Mouse (Mus musculus) limb, embryonic 11.5 days (tissue): ENCODE results near the gene Eps8l2. TPM values are rescaled to one million over a fixed set of nuclear protein-coding genes. Genes with fewer than 3 reads are reported as not detected.

ENCODE experiments used
- ATAC-seq: fragments of 200-750 bp; cut with Nextera tagmentation; 2 replicates; pipeline ENCODE4 v1.8.0; 2017; ENCODE audit warnings: low read depth; ENCODE audit not compliant: insufficient number of reproducible peaks, low FRiP score, low TSS enrichment
- DNase-seq: peaks from one replicate; pipeline ENCODE4 v3.0.0-alpha.2; 2015; ENCODE audit warnings: low spot score
- H3K27ac ChIP-seq: fragments of 300-500 bp; sonication (generic); replicated peaks from 2 replicates; pipeline ENCODE4 v1.5.1; 2014; ENCODE audit warnings: low read depth, mild to moderate bottlenecking, low read length
- H3K27me3 ChIP-seq: fragments of 300-500 bp; sonication (generic); 2 replicates; pipeline ENCODE4 v1.6.1; 2014; ENCODE audit warnings: mild to moderate bottlenecking, low read length, mixed read lengths; ENCODE audit not compliant: control insufficient read depth, insufficient read depth
- H3K36me3 ChIP-seq: fragments of 300-500 bp; sonication (generic); 2 replicates; pipeline ENCODE4 v1.6.1; 2014; ENCODE audit warnings: mild to moderate bottlenecking, low read length, moderate library complexity, mixed read lengths; ENCODE audit not compliant: control insufficient read depth, insufficient read depth
- H3K4me1 ChIP-seq: fragments of 300-500 bp; sonication (generic); 2 replicates; pipeline ENCODE4 v1.6.1; 2014; ENCODE audit warnings: low read length, mixed read lengths; ENCODE audit not compliant: control insufficient read depth, insufficient read depth
- H3K4me2 ChIP-seq: fragments of 300-500 bp; sonication (generic); 2 replicates; pipeline ENCODE4 v1.6.1; 2014; ENCODE audit warnings: low read depth, mild to moderate bottlenecking, moderate library complexity; ENCODE audit not compliant: severe bottlenecking
- H3K4me3 ChIP-seq: fragments of 300-500 bp; sonication (generic); 2 replicates; pipeline ENCODE4 v1.5.1; 2014; ENCODE audit warnings: low read depth, low read length
- H3K9ac ChIP-seq: fragments of 300-500 bp; sonication (generic); 2 replicates; pipeline ENCODE4 v1.6.1; 2014; ENCODE audit warnings: mild to moderate bottlenecking, low read length
- H3K9me3 ChIP-seq: fragments of 300-500 bp; sonication (generic); 2 replicates; pipeline ENCODE4 v1.6.1; 2016; ENCODE audit warnings: low read length; ENCODE audit not compliant: control insufficient read depth
- WGBS: fragments of 180-500 bp; shearing (Covaris S2); extraction: QIAGEN DNeasy Blood & Tissue Kit; methylation state at CpG from one replicate; pipeline ENCODE4 v1.1.7; 2014; 5-methylcytosine and 5-hydroxymethylcytosine counted together
- polyA plus RNA-seq: library from polyadenylated mRNA; unstranded; fragments of >200 nt; fragmentation: Nextera tagmentation; extraction: Ambion mirVana; gene quantifications from 2 replicates; pipeline ENCODE4 v1.2.1, GENCODE M21; 2014

Eps8l2 gene
- polyA plus RNA-seq, 1 experiment from 2014 or later, result 2.8 TPM

DNA sequence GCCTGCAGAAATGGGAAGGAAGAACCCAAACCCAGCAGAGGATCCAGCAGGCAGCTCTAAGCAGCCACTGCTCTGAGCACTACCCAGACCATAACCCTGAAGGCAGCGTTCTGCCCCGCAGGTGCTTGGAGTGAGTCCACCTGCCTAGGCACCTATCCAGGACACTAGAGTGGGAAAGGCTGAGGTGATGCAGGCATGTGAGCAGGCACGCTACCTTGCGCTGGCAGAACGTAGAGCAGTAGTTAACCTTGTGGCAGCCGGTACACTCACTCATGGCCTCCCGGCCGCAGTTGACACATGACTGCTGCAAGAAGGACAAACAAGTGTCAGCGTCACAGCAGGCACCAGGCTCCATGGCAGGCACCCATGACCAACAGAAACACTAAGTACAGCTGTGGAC is 37.3 kb upstream of the Eps8l2 start:
- Histone ChIP-seq H3K4me1 (no peaks in the 10 kb centered on the region), H3K36me3 (peaks cover 16% of the 10 kb centered on the region; the same call in 1 of the 2 replicates), H3K27me3 (no peaks in the 10 kb centered on the region), H3K9me3 (no peaks in the 10 kb centered on the region), H3K9ac (no peak overlapping the region), H3K4me2 (no peak overlapping the region), H3K4me3 (no peak overlapping the region), H3K27ac (no peak overlapping the region)
- DNase-seq (no peak), ATAC-seq (no peak)
- 95% methylated on average over 9 of the region's 9 CpGs for WGBS

DNA sequence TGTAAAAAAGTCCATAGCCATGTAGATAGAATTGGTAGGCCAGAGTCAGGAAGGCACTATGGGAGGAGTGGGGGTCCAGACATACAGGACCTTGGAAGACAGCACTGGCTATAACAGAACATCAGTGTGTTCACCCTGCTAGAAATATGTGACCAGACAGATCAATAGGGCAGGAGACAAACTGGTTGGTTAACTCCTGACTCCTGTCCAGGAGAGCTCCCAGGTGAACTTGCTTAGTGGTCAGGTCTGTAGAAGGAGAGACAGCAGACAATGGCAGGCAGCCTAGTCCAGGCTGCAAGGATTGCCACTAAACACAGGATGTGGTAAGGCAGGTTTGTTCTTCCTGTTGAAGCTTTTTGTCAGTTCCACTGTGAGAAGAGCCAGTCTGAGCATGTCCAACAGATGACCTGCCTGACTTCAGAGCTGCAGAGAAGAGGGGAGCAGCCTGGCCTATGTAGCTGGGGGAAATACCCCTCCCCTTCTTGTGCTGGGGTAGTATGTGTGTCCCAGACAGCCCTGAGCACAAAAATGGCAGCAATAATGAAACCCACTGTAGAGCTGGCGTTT is 35.9 kb upstream of the Eps8l2 start:
- Histone ChIP-seq H3K4me3 (no peak overlapping the region), H3K4me2 (no peak overlapping the region), H3K36me3 (peaks cover 20% of the 10 kb centered on the region; the same call in 1 of the 2 replicates), H3K27me3 (no peaks in the 10 kb centered on the region), H3K4me1 (no peaks in the 10 kb centered on the region), H3K9me3 (no peaks in the 10 kb centered on the region), H3K27ac (no peak overlapping the region), H3K9ac (no peak overlapping the region)
- DNase-seq (no peak), ATAC-seq (no peak)
- 82% methylated on average over 1 of the region's 1 CpGs for WGBS

DNA sequence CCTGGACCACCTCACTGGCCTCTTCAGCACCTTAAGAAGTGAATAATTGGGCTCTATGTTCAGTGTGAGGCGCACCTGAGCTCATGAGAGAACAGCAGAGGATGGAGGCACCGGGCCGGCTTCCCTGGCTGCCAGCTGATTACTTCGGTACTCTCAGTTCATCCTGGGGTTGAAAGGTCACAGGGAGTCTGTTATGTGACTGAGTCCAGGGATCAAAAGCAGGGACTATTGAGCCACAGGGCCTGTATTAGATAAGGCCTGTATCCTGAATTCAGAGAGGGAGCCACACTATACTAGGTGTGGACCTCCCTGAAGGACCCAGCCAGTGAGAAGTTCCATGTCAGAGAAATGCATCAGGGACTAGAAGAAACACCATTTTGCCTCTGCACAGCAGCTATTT is 34.1 kb upstream of the Eps8l2 start:
- H3K9me3 ChIP-seq, result no peaks in the 10 kb centered on the region
- no peak overlapping the region for H3K9ac ChIP-seq
- WGBS, result 87% methylated on average over 4 of the region's 4 CpGs
- no peaks in the 10 kb centered on the region for H3K4me1 ChIP-seq
- no peak overlapping the region for H3K27ac ChIP-seq
- H3K4me3 ChIP-seq, result no peak overlapping the region
- no peak overlapping the region for H3K4me2 ChIP-seq
- no peaks in the 10 kb centered on the region for H3K27me3 ChIP-seq
- no peak for ATAC-seq
- no peak for DNase-seq
- H3K36me3 ChIP-seq, result peaks cover 23% of the 10 kb centered on the region; the same call in 1 of the 2 replicates

DNA sequence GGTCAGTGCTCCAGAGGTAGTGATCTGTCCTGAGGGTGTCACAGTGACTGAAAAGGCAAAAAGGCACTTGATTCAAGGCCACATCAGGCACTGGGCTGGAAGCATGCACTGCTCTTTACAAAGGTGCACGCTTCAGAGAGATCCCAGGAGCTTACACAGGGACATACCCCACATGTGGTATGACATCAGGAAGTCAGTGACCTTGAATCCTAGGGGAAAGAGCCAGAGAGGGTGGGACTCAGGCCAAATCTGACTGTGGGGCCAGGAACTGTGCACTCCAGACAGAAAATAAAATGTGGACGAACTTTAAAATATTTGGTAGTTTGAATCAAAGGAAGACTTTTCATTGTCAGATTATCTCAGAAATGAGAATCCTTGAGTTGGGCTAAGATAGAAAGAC is 24.3 kb upstream of the Eps8l2 start:
- 95% methylated on average over 2 of the region's 2 CpGs for WGBS
- Histone ChIP-seq H3K9ac (no peak overlapping the region), H3K27me3 (no peaks in the 10 kb centered on the region)

DNA sequence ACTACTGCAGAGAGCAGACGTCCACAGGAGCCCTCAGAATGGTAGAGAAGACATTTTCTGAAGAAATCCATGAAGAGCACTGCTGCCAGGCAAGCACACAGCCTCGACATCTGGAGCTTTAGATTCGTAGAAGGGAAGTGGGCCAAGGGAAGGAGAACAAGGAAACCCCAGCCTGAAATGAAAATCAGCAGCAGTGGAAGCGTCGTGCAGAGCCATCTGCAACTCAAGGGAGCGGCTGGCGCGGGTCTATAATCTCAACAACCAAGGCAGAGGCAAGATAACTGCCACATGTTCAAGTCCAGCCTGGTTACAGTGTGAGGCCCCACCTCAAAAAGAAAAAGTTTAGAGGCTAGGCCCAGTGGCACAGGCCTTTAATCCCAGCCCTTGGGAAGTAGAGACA is 23.6 kb upstream of the Eps8l2 start:
- Histone ChIP-seq H3K36me3 (peaks cover 37% of the 10 kb centered on the region), H3K27me3 (no peaks in the 10 kb centered on the region), H3K27ac (no peak overlapping the region), H3K9ac (no peak overlapping the region), H3K4me2 (no peak overlapping the region), H3K4me3 (no peak overlapping the region), H3K9me3 (no peaks in the 10 kb centered on the region), H3K4me1 (no peaks in the 10 kb centered on the region)
- 91% methylated on average over 8 of the region's 8 CpGs for WGBS
- DNase-seq, result no peak
- ATAC-seq, result no peak

More for the DNA sequence above, 24.3 kb upstream of the Eps8l2 start:
- no peak overlapping the region for H3K4me2 ChIP-seq
- H3K4me1 ChIP-seq, result no peaks in the 10 kb centered on the region
- peaks cover 37% of the 10 kb centered on the region for H3K36me3 ChIP-seq
- DNase-seq, result no peak
- H3K27ac ChIP-seq, result no peak overlapping the region
- H3K9me3 ChIP-seq, result no peaks in the 10 kb centered on the region
- ATAC-seq, result no peak
- H3K4me3 ChIP-seq, result no peak overlapping the region

DNA sequence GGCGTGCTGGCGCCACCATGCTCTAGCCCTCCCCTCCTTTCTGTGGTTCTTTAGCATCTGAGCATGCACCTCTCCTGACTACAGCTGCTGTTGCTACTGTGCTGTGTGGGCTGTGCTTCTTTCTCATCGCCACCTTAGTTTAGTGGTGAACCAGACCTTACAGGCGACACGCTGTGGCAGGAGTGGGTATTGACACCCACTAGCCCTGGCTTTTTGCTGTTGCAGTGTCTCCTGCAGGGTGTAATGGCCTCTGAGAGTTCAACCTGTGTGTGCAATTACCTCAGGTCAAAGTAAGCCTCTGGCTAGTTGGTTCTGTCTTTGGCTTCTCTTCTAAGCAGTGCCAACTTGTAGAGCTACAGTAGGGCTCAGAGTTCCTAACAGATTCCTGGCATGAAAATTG is 22.7 kb upstream of the Eps8l2 start:
- Histone ChIP-seq H3K27ac (no peak overlapping the region), H3K4me1 (no peaks in the 10 kb centered on the region), H3K4me3 (no peak overlapping the region), H3K27me3 (no peaks in the 10 kb centered on the region), H3K9ac (no peak overlapping the region), H3K36me3 (peaks cover 39% of the 10 kb centered on the region), H3K4me2 (no peak overlapping the region), H3K9me3 (no peaks in the 10 kb centered on the region)
- peak; percentile 36 for DNase-seq
- no peak for ATAC-seq
- whole genome bisulfite sequencing, result 84% methylated on average over 5 of the region's 5 CpGs

DNA sequence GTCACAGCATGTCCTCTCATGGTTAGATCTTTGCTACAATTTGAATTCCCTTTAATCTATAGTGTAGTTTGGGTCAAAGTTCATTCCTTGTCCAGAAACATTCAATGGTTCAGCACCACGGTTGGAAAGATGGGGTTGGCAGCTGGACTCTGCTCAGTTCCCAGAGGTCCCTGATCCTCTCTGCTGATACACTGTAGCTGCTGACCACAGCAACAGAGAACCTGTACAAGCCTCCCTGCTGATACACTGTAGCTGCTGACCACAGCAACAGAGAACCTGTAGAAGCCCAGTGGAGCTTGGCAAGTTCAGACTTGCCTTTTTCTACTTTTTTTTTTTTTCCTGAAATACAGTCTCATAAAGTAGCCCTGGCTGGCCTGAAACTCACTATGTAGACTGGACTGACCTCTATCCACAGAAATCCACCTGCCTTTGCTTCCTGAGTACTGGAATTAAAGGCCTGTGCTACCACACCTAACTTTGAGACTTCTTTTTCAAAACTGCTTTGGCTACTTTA is 21.0 kb upstream of the Eps8l2 start:
- H3K36me3 ChIP-seq, result peaks cover 45% of the 10 kb centered on the region

DNA sequence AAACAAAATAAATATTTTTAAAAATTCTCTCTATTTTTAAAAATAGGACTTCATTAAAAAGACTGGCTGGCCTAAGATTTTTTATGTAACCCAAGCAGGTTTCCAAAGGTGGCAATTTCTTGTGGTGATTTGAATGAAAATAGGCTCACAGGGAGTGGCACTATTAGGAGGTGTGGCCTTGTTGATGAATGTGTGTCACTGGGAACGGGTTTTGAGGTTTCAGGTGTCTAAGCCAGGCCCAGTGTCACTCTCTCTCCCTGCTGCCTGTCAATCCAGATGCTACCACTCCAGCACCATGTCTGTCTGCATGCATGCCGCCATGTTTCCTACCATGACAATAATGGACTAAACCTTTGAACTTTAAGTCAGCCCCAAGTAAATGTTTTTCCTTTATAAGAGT is 19.2 kb upstream of the Eps8l2 start:
- WGBS, result 69% methylated on average over 2 of the region's 2 CpGs
- Histone ChIP-seq H3K4me3 (no peak overlapping the region), H3K9me3 (no peaks in the 10 kb centered on the region), H3K9ac (no peak overlapping the region), H3K27ac (no peak overlapping the region), H3K4me1 (no peaks in the 10 kb centered on the region), H3K4me2 (no peak overlapping the region), H3K36me3 (peaks cover 38% of the 10 kb centered on the region), H3K27me3 (no peaks in the 10 kb centered on the region)
- ATAC-seq (no peak), DNase-seq (no peak)

More for the DNA sequence above, 21.0 kb upstream of the Eps8l2 start:
- H3K9me3 ChIP-seq, result no peaks in the 10 kb centered on the region
- no peak overlapping the region for H3K4me3 ChIP-seq
- 89% methylated on average over 1 of the region's 1 CpGs for whole genome bisulfite sequencing
- no peak for DNase-seq
- no peaks in the 10 kb centered on the region for H3K27me3 ChIP-seq
- H3K27ac ChIP-seq, result no peak overlapping the region
- H3K4me2 ChIP-seq, result no peak overlapping the region
- ATAC-seq, result no peak
- H3K9ac ChIP-seq, result no peak overlapping the region
- H3K4me1 ChIP-seq, result no peaks in the 10 kb centered on the region

DNA sequence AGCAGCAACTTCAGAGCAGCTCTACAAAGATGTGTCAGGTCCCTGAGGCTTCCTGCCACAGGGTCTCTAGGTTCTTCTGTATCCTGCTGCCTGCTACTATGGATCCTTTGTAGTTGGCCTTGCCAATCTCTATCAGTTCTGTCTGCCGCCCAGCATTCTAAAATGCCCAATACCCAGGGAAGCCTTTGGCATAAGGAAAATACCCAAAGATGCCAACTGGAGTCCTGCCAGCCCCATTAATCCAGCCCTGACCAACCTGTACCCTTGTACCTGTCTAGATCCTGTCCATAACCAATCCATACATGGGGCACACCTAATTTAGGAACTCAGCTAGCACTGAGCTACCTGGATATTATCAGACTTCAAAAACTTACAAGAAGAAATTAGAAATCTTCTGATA is 14.0 kb upstream of the Eps8l2 start:
- Histone ChIP-seq H3K4me1 (peaks cover 12% of the 10 kb centered on the region), H3K36me3 (peaks cover 20% of the 10 kb centered on the region), H3K4me2 (no peak overlapping the region), H3K9me3 (no peaks in the 10 kb centered on the region), H3K27me3 (no peaks in the 10 kb centered on the region), H3K9ac (no peak overlapping the region), H3K4me3 (no peak overlapping the region), H3K27ac (no peak overlapping the region)
- 83% methylated on average over 1 of the region's 1 CpGs for WGBS
- no peak for ATAC-seq
- no peak for DNase-seq
